Mouse (Mus musculus) liver, embryonic 14.5 days (tissue): ENCODE measurements at regions not wholly inside any gene's neighbourhood (a gene's known extent, or its start where the extent isn't known, plus 50 kb on each side); places are given as distances from the start of the nearest gene placed in this dataset.
A peak's percentile ranks its signal among the peaks of the same experiment; 100 is the strongest.

Source experiments
- ATAC-seq: fragments of 200-750 bp; cut with Nextera tagmentation; 2 replicates; pipeline ENCODE4 v1.8.0; 2017; ENCODE audit warnings: moderate number of reproducible peaks, mild to moderate bottlenecking, moderate library complexity; ENCODE audit not compliant: insufficient read depth
- DNase-seq, 3 experiments: peaks; one replicate each; pipeline ENCODE4 v3.0.0-alpha.2; 2012 to 2013; ENCODE audit warnings: low read depth in 3 of 3, low spot score in 3 of 3
- H3K27ac ChIP-seq: fragments of 300-500 bp; sonication (generic); 2 replicates; pipeline ENCODE4 v1.5.1; 2014; ENCODE audit warnings: moderate library complexity, mild to moderate bottlenecking, control low read depth, inconsistent platforms
- H3K27me3 ChIP-seq: fragments of 300-500 bp; sonication (generic); 2 replicates; pipeline ENCODE4 v1.6.1; 2014; ENCODE audit warnings: mild to moderate bottlenecking, low read length, moderate library complexity; ENCODE audit not compliant: control insufficient read depth, insufficient read depth
- H3K36me3 ChIP-seq: fragments of 300-500 bp; sonication (generic); replicated peaks from 2 replicates; pipeline ENCODE4 v1.6.1; 2014; ENCODE audit warnings: low read depth; ENCODE audit not compliant: control insufficient read depth, insufficient read depth
- H3K4me1 ChIP-seq, 2 experiments: fragments of 200-500 bp in 1 of 2; fragments of 300-500 bp in 1 of 2; sonication (generic) in 1 of 2; replicated peaks; 2 replicates each; pipeline ENCODE4 v1.6.1; 2012 to 2014; ENCODE audit warnings: antibody characterized with exemption in 1 of 2, inconsistent platforms in 1 of 2, low read length in 1 of 2; ENCODE audit not compliant: control insufficient read depth in 2 of 2, insufficient read depth in 2 of 2
- H3K4me2 ChIP-seq: fragments of 300-500 bp; sonication (generic); 2 replicates; pipeline ENCODE4 v1.6.1; 2014; ENCODE audit warnings: low read depth, mild to moderate bottlenecking, control low read depth, moderate library complexity
- H3K4me3 ChIP-seq, 2 experiments: fragments of 200-500 bp in 1 of 2; fragments of 300-500 bp in 1 of 2; sonication (generic) in 1 of 2; 2 replicates each; pipeline ENCODE4 v1.5.1; 2012 to 2014; ENCODE audit warnings: low read depth in 2 of 2, low read length in 2 of 2, mild to moderate bottlenecking in 2 of 2, control low read depth in 1 of 2, inconsistent platforms in 1 of 2, moderate library complexity in 1 of 2; ENCODE audit not compliant: insufficient read depth in 1 of 2
- H3K9ac ChIP-seq: fragments of 300-500 bp; sonication (generic); replicated peaks from 2 replicates; pipeline ENCODE4 v1.6.1; 2014; ENCODE audit warnings: mild to moderate bottlenecking, control low read depth, moderate library complexity
- H3K9me3 ChIP-seq: fragments of 300-500 bp; sonication (generic); 2 replicates; pipeline ENCODE4 v1.6.1; 2016; ENCODE audit warnings: low read length, mixed read lengths; ENCODE audit not compliant: control insufficient read depth
- CTCF ChIP-seq: IDR thresholded peaks from 2 replicates; pipeline ENCODE4 v1.5.1; 2016; ENCODE audit warnings: antibody characterized with exemption, low read depth, control low read depth
- EP300 ChIP-seq: IDR thresholded peaks from 2 replicates; pipeline ENCODE4 v1.6.1; 2016; ENCODE audit warnings: antibody characterized with exemption, low read depth
- WGBS: fragments of 180-500 bp; shearing (Covaris S2); extraction: QIAGEN DNeasy Blood & Tissue Kit; methylation state at CpG from one replicate; pipeline ENCODE4 v1.1.7; 2014; ENCODE audit not compliant: insufficient replicate concordance; 5-methylcytosine and 5-hydroxymethylcytosine counted together

- no peak for ATAC-seq
- WGBS: 11% methylated on average over 9 of the region's 9 CpGs
These were observed 58.0 kb upstream of the Sec14l1 start for GRCm38 (mm10) chr11:117056958-117057357.

GRCm38 (mm10) chr11:117057451-117057850 lies 57.5 kb upstream of the Sec14l1 start:
- H3K9ac ChIP-seq: no peak overlapping the region

More at GRCm38 (mm10) chr11:117056958-117057357, 58.0 kb upstream of the Sec14l1 start:
- H3K9ac ChIP-seq: no peak overlapping the region
- H3K9me3 ChIP-seq: no peaks in the 10 kb centered on the region
- DNase-seq: no peak
- no peak overlapping the region for H3K4me2 ChIP-seq
- H3K27me3 ChIP-seq: no peaks in the 10 kb centered on the region
- no peak overlapping the region for H3K27ac ChIP-seq
- TF ChIP-seq CTCF: peak; percentile 83
- no peak for TF ChIP-seq EP300
- H3K4me3 ChIP-seq: no peak overlapping the region
- H3K36me3 ChIP-seq: no peaks in the 10 kb centered on the region
- H3K4me1 ChIP-seq: peaks cover 5 to 16% of the 10 kb centered on the region in 2 experiments

DNA sequence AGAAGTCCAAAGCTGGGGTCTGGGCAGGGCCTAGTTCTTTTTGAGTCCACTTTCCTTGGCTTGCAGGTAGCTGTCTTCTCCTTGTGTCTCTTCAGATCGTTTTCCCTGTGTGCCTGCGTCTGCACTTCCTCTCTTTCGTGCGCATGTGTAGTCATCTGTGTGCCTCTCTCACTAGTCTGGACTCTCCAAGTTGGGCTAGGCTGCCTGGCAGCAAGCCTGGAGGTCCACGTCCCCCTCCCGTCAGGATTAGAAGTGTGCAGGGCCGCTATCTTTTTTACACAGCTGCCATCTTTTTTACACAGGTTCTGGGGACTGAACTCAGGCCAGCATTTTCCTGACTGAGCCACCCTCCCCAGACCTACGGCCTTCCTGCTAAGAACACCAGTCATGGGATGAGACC lies 55.8 kb upstream of the Sec14l1 start:
- Histone ChIP-seq H3K4me3 (no peak overlapping the region), H3K9ac (no peak overlapping the region), H3K4me2 (no peak overlapping the region), H3K4me1 (peaks cover 5 to 16% of the 10 kb centered on the region in 2 experiments), H3K27me3 (no peaks in the 10 kb centered on the region), H3K36me3 (no peaks in the 10 kb centered on the region), H3K9me3 (no peaks in the 10 kb centered on the region), H3K27ac (no peak overlapping the region)
- 24% methylated on average over 8 of the region's 8 CpGs for WGBS
- ATAC-seq: peak; percentile 35; the same call in 1 of the 2 replicates
- TF ChIP-seq CTCF (no peak), EP300 (no peak)
- DNase-seq: no peak

More at GRCm38 (mm10) chr11:117057451-117057850, 57.5 kb upstream of the Sec14l1 start:
- H3K9me3 ChIP-seq: no peaks in the 10 kb centered on the region
- ATAC-seq (no peak), DNase-seq (no peak)
- no peaks in the 10 kb centered on the region for H3K27me3 ChIP-seq
- TF ChIP-seq EP300 (no peak), CTCF (peak; percentile 77)
- H3K4me2 ChIP-seq: no peak overlapping the region
- H3K36me3 ChIP-seq: no peaks in the 10 kb centered on the region
- H3K27ac ChIP-seq: no peak overlapping the region
- 28% methylated on average over 7 of the region's 7 CpGs for WGBS
- H3K4me1 ChIP-seq: peaks cover 5 to 16% of the 10 kb centered on the region in 2 experiments
- no peak overlapping the region for H3K4me3 ChIP-seq

GRCm38 (mm10) chr11:117059981-117060705 lies 54.8 kb upstream of the Sec14l1 start:
- H3K9me3 ChIP-seq: no peaks in the 10 kb centered on the region
- DNase-seq: peak in 2 of 3 experiments; percentile 45 to 52
- no peaks in the 10 kb centered on the region for H3K36me3 ChIP-seq
- H3K9ac ChIP-seq: peak overlapping the region; percentile 18
- H3K4me1 ChIP-seq: peaks cover 5 to 16% of the 10 kb centered on the region in 2 experiments
- H3K4me2 ChIP-seq: peak overlapping the region; percentile 69
- WGBS: 15% methylated on average over 19 of the region's 19 CpGs
- H3K27ac ChIP-seq: peak overlapping the region; percentile 33; the same call in 1 of the 2 replicates
- TF ChIP-seq CTCF: no peak
- peak; percentile 64 for TF ChIP-seq EP300
- H3K4me3 ChIP-seq: peak overlapping the region; percentile 10 to 17; a peak in 3 of 4 replicates
- ATAC-seq: peak; percentile 64; the same call in 1 of the 2 replicates
- no peaks in the 10 kb centered on the region for H3K27me3 ChIP-seq

DNA sequence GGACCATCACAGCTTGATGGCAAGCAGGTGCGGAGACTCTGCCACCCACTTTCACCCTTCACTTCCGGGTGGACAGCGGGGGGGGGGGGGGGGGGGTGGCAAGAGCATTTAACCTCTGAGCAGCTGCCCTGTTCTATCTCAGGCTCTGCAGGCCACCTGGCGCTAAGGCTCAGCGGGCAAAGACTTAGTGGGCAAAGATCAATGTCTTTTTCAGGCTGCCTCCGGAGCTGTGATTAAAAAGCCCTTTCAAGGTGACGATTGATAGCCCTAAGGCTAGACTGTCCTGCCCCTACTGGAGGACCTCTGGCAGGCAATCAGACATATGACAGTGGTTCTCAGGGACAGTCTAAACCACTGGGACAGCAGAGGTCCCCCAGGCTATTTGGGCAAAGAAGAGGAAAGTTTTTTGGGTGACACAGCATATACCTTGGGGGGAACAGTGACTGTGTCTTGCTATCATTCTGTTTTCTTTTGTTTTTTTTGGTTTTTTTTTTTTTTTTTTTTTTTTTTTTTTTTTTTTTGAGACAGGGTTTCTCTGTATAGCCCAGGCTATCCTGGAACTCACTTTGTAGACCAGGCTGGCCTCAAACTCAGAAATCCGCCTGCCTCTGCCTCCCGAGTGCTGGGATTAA lies 54.1 kb upstream of the Sec14l1 start:
- Histone ChIP-seq H3K36me3 (no peaks in the 10 kb centered on the region), H3K4me1 (peaks cover 5 to 16% of the 10 kb centered on the region in 2 experiments), H3K4me2 (peak overlapping the region; percentile 69), H3K27me3 (no peaks in the 10 kb centered on the region), H3K27ac (peak overlapping the region; percentile 33; the same call in 1 of the 2 replicates), H3K4me3 (peak overlapping the region; percentile 10 to 17; a peak in 3 of 4 replicates), H3K9me3 (no peaks in the 10 kb centered on the region), H3K9ac (peak overlapping the region; percentile 11; the same call in 1 of the 2 replicates)
- WGBS: 27% methylated on average over 8 of the region's 9 CpGs
- TF ChIP-seq CTCF: no peak
- TF ChIP-seq EP300: peak; percentile 39; the same call in 1 of the 2 replicates
- peak; percentile 58 for ATAC-seq
- no peak for DNase-seq
